Mouse (Mus musculus) brain, adult 2 months (tissue): ENCODE results near the gene Gm6040.
A peak's percentile ranks its signal among the peaks of the same experiment; 100 is the strongest.

Source experiments
- DNase-seq: peaks from one replicate; pipeline ENCODE4 v3.0.0; 2011; ENCODE audit warnings: low read depth, low spot score

The Gm6040 gene

DNA sequence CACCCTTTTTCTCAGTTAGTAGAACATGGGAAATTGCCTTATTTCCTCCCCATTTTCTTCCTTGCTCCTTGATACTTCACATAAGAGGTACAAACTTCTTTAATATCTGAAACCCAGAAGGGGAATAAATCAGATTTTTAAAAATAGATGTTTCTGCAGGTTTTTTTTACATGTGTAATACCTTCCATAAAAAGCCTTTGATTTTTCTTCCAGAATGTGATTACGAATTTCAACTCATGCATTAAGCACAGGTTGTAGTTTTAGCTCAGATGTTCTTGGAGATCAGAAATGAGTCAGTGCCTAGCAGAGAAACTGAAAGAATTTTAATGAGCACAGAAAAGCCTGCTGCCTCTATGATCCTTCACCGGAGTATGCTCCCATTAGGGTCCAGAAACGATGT, at the start of gene Gm6040:
Gene Gm6040 (minus strand): TSS at position 101 of the 400 bp plus-strand sequence.
- peak; percentile 13 for DNase-seq

DNA sequence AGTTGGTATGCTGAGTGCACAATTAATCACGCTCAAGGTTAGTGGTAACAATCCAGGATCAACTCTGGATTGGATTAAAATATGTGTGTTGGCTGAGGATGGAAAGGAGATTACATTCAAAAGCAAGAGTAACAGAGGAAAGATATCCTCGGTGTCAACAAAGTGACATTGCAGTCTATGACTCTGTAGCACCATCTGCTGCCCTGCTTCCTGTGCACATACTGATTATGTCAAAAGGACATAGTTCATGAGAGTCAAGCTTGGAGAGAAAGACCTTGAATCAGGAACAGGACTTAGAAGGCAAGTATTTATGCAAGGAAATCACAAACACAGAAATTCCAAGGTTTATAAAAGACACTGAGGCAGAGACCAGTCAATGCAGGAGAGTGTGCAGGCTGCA, 42.7 kb upstream of the Gm6040 start:
- no peak for DNase-seq

DNA sequence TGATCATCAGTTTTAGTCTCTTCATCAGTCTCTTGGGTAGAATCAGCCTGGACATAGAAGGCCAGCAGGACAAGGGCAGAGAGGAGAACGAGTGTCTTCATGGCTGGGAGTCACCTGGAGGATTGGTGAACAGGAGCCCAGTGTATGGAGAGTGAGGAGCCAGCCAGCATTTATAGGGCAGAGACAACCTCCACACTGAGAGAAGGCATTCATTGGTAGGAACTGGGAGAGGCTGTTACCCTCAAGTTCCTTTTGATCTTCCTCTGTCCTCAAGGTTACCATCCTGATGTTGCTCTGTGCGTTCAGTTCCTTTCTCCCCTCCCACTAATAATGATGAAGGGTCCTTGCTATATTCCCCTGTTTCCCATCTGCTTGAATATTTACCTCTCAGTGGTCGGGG, 22.7 kb upstream of the Gm6040 start, which contains the start of gene AY761185:
Gene AY761185 (minus strand): TSS at position 101 of the 400 bp plus-strand sequence.
- no peak for DNase-seq

DNA sequence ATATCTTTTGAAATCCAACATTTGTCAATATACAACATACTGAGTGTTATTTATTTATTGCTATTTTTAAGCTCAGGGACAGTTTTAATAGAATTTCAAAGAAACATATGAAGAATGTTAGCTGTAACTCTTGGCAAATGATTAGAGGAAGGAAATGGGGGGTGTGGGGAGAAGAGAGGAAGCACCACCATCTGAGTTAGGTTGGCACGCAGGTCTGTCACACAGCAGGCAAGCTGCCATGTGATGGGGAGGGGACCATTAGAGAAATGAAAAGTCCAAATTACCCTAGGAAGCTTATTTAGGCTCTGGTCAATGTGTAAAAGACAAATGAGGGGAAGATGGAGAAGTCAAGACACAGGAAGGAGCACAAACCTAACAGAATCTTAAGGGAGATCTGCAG, 9.6 kb downstream of the Gm6040 start:
- DNase-seq, result no peak

DNA sequence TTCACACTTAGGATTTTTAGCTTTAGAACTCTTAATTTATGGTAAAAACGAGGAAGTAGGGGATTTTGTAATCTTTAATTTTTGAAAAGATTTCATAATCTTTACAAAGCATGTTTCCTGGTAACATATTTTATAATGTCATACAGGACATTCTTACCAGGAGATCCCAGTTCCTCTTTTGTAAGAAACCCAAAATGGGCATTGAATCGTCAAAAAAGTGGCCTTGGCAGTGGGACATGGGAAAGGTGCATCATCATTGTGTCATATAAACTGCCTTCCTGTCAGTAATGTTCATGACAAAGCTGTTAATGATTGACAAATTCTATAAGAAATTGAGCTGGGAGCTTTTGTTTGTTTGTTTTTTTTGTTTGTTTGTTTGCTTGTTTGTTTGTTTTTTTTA, 13.6 kb downstream of the Gm6040 start:
- no peak for DNase-seq

DNA sequence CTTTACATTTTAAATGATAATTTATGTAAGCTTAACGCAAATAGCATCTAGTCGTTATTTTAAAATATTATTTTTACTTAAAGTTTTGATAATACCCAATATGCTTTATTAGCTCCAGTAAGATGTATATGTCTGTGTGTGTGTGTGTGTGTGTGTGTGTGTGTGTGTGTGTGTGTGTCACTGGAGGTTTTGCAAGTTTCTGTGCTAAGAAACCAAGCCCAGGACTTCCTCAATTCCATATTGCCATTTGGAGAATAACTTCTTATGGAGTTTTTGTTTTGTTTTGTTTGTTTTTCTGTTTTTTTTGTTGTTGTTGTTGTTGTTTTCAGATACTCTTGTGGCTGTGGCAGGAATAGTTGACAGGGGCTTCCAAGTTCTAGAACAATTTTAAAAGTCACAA, 14.8 kb downstream of the Gm6040 start:
- DNase-seq, result no peak

DNA sequence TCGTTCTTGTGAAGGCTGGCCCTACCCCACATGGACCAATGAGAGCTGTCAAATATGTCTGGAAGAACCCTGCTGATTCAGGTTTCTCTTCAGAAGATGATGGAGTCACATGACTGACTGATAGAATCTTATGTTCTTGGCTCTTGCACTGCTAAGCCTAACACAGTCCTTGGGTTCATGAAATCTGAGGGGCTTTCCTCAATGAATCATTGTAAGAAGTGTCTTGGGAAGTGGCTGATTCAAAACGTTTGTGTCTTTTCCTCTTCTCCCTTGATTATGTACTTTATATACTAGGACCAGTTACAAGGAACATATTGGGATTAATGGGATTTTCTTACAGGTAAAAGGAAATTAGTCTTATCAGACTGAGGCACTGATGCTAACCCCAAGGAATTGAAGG, 19.3 kb downstream of the Gm6040 start, which contains the start of gene Gm15056:
Gene Gm15056 (minus strand): TSS at position 101 of the 400 bp plus-strand sequence.
- no peak for DNase-seq

DNA sequence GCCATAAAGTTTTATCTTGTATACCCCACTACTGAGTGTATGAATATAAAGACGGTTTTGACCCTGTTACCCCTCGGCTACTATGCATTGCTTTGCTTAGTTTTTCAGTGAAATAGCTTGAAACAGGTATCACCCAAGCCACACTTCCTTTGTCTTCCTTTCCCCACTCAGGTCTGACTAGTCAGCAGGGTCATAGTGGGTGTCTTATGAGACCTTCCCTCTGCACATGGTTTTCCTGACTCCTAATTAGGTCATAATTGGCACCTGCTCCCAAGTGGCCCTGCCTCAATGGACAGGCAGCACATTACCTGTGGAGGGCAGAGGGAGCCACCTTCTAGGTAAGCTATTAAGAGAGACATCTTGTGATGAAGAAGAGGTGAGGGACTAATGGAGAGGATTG, 29.5 kb downstream of the Gm6040 start, which contains the start of gene Defb33:
Gene Defb33 (plus strand): TSS at position 301 of the 400 bp plus-strand sequence.
- DNase-seq, result no peak

DNA sequence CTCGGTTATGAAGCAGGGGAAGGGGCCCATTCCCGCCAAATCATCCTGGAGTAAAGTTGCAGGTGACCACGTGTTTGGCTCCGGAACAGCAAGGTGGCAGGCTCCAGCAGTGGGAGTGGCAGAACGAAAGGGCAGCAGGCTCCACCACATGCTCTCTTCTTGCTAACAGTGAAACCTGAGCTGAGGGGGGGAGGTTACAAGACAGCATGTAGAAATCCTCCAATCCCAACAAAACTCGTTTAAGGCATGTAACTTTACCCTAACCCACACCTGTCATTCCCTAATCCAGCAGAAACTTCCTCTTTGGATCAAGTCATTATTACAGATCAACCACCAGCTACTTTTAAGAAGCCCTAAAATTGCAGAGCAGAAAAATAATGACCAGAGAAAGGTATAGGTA, 47.3 kb downstream of the Gm6040 start:
- no peak for DNase-seq
